Mouse (Mus musculus) lung, embryonic 14.5 days (tissue): ENCODE results near the gene Otof. TPM values are rescaled to one million over a fixed set of nuclear protein-coding genes. Genes with fewer than 3 reads are reported as not detected.

ENCODE experiments used
- ATAC-seq: fragments of 200-750 bp; cut with Nextera tagmentation; 2 replicates; pipeline ENCODE4 v1.8.0; 2017; ENCODE audit warnings: mild to moderate bottlenecking, moderate TSS enrichment, moderate library complexity; ENCODE audit not compliant: insufficient read depth
- DNase-seq: peaks from one replicate; pipeline ENCODE4 v3.0.0-alpha.2; 2015
- H3K27ac ChIP-seq: fragments of 300-500 bp; sonication (generic); 2 replicates; pipeline ENCODE4 v1.5.1; 2014; ENCODE audit warnings: low read depth, mild to moderate bottlenecking, moderate library complexity
- H3K27me3 ChIP-seq: fragments of 300-500 bp; sonication (generic); 2 replicates; pipeline ENCODE4 v1.6.1; 2014; ENCODE audit warnings: low read length, control low read depth; ENCODE audit not compliant: insufficient read depth
- H3K36me3 ChIP-seq: fragments of 300-500 bp; sonication (generic); 2 replicates; pipeline ENCODE4 v1.6.1; 2014; ENCODE audit warnings: control low read depth; ENCODE audit not compliant: insufficient read depth
- H3K4me1 ChIP-seq: fragments of 300-500 bp; sonication (generic); 2 replicates; pipeline ENCODE4 v1.6.1; 2014; ENCODE audit warnings: antibody characterized with exemption, control low read depth; ENCODE audit not compliant: insufficient read depth
- H3K4me2 ChIP-seq: fragments of 300-500 bp; sonication (generic); 2 replicates; pipeline ENCODE4 v1.6.1; 2014; ENCODE audit warnings: mild to moderate bottlenecking
- H3K4me3 ChIP-seq: fragments of 300-500 bp; sonication (generic); 2 replicates; pipeline ENCODE4 v1.5.1; 2014; ENCODE audit warnings: low read depth, low read length
- H3K9ac ChIP-seq: fragments of 300-500 bp; sonication (generic); 2 replicates; pipeline ENCODE4 v1.6.1; 2014
- H3K9me3 ChIP-seq: fragments of 300-500 bp; sonication (generic); 2 replicates; pipeline ENCODE4 v1.6.1; 2016; ENCODE audit warnings: low read depth, low read length, control low read depth
- CTCF ChIP-seq: IDR thresholded peaks from 2 replicates; pipeline ENCODE4 v1.5.1; 2016; ENCODE audit warnings: antibody characterized with exemption, low read depth
- WGBS: fragments of 180-500 bp; shearing (Covaris S2); extraction: QIAGEN DNeasy Blood & Tissue Kit; methylation state at CpG from one replicate; pipeline ENCODE4 v1.1.7; 2014; 5-methylcytosine and 5-hydroxymethylcytosine counted together
- polyA plus RNA-seq: library from polyadenylated mRNA; unstranded; fragments of >200 nt; fragmentation: Nextera tagmentation; extraction: Ambion mirVana; gene quantifications from 2 replicates; pipeline ENCODE4 v1.2.1, GENCODE M21; 2014

Otof gene
- polyA plus RNA-seq, 1 experiment from 2014 or later: 1.7 TPM

GRCm38 (mm10) chr5:30465861-30466260 lies 4.1 kb upstream of the Otof start, which contains the start of gene 1700001C02Rik:
1700001C02Rik (plus strand) TSS chr5:30466047.
- Histone ChIP-seq H3K4me3 (peak within 1 kb of the TSS; percentile 26), H3K9me3 (no peaks in the 10 kb centered on the region), H3K27ac (no peak within 1 kb of the TSS), H3K4me2 (peak within 1 kb of the TSS; percentile 61), H3K36me3 (no peaks in the 10 kb centered on the region), H3K27me3 (peaks cover 11% of the 10 kb centered on the region; the same call in 1 of the 2 replicates), H3K9ac (0 out of 2 replicates have a peak within 1 kb of the TSS, but pooled peaks have one; percentile 13), H3K4me1 (0 out of 2 replicates have a peak, but pooled peaks cover 2% of the 10 kb centered on the region)
- ATAC-seq (no peak), DNase-seq (peak; percentile 24)
- 22% methylated on average over 21 of the region's 21 CpGs for WGBS
- TF ChIP-seq CTCF: no peak

GRCm38 (mm10) chr5:30460155-30460554 lies 1.6 kb downstream of the Otof start:
- no peak overlapping the region for H3K4me3 ChIP-seq
- no peaks in the 10 kb centered on the region for H3K9me3 ChIP-seq
- no peak overlapping the region for H3K9ac ChIP-seq
- DNase-seq (peak; percentile 65), ATAC-seq (peak; percentile 42; the same call in 1 of the 2 replicates)
- no peak overlapping the region for H3K27ac ChIP-seq
- peak; percentile 59 for TF ChIP-seq CTCF
- no peaks in the 10 kb centered on the region for H3K36me3 ChIP-seq
- 23% methylated on average over 4 of the region's 4 CpGs for WGBS
- H3K4me2 ChIP-seq: no peak overlapping the region
- H3K27me3 ChIP-seq: peaks cover under 1% of the 10 kb centered on the region; the same call in 1 of the 2 replicates
- H3K4me1 ChIP-seq: 0 out of 2 replicates have a peak, but pooled peaks cover 2% of the 10 kb centered on the region

GRCm38 (mm10) chr5:30456056-30456455 lies 5.7 kb downstream of the Otof start:
- peak; percentile 67 for TF ChIP-seq CTCF
- H3K4me3 ChIP-seq: no peak overlapping the region
- H3K9ac ChIP-seq: no peak overlapping the region
- no peak overlapping the region for H3K27ac ChIP-seq
- 42% methylated on average over 6 of the region's 6 CpGs for WGBS
- no peak for ATAC-seq
- DNase-seq: peak; percentile 47
- no peaks in the 10 kb centered on the region for H3K36me3 ChIP-seq
- H3K9me3 ChIP-seq: no peaks in the 10 kb centered on the region
- no peak overlapping the region for H3K4me2 ChIP-seq
- no peaks in the 10 kb centered on the region for H3K4me1 ChIP-seq
- no peaks in the 10 kb centered on the region for H3K27me3 ChIP-seq

GRCm38 (mm10) chr5:30444327-30444895 lies 17.3 kb downstream of the Otof start:
- Histone ChIP-seq H3K4me1 (peaks cover 2% of the 10 kb centered on the region; the same call in 1 of the 2 replicates), H3K4me3 (no peak overlapping the region), H3K36me3 (no peaks in the 10 kb centered on the region), H3K27ac (no peak overlapping the region), H3K27me3 (no peaks in the 10 kb centered on the region), H3K9me3 (no peaks in the 10 kb centered on the region), H3K4me2 (no peak overlapping the region), H3K9ac (no peak overlapping the region)
- 81% methylated on average over 13 of the region's 13 CpGs for WGBS
- no peak for ATAC-seq
- TF ChIP-seq CTCF: no peak
- DNase-seq: no peak

GRCm38 (mm10) chr5:30442196-30442595 lies 19.5 kb downstream of the Otof start:
- Histone ChIP-seq H3K36me3 (no peaks in the 10 kb centered on the region), H3K9me3 (no peaks in the 10 kb centered on the region), H3K4me3 (no peak overlapping the region), H3K4me1 (peaks cover 2% of the 10 kb centered on the region; the same call in 1 of the 2 replicates), H3K27ac (no peak overlapping the region), H3K4me2 (no peak overlapping the region), H3K9ac (no peak overlapping the region), H3K27me3 (no peaks in the 10 kb centered on the region)
- WGBS: 58% methylated on average over 5 of the region's 5 CpGs
- DNase-seq (peak; percentile 38), ATAC-seq (no peak)
- TF ChIP-seq CTCF: peak; percentile 60

- Histone ChIP-seq H3K9ac (no peak overlapping the region), H3K27me3 (no peaks in the 10 kb centered on the region), H3K4me3 (no peak overlapping the region), H3K9me3 (no peaks in the 10 kb centered on the region), H3K27ac (no peak overlapping the region), H3K36me3 (no peaks in the 10 kb centered on the region), H3K4me1 (peaks cover 2% of the 10 kb centered on the region; the same call in 1 of the 2 replicates), H3K4me2 (no peak overlapping the region)
- no peak for TF ChIP-seq CTCF
- ATAC-seq (no peak), DNase-seq (peak; percentile 49)
- 71% methylated on average over 8 of the region's 8 CpGs for WGBS
Observed at GRCm38 (mm10) chr5:30440308-30440906, 21.3 kb downstream of the Otof start.

- Histone ChIP-seq H3K4me2 (no peak overlapping the region), H3K36me3 (no peaks in the 10 kb centered on the region), H3K9me3 (no peaks in the 10 kb centered on the region), H3K4me1 (peaks cover 2% of the 10 kb centered on the region; the same call in 1 of the 2 replicates), H3K4me3 (no peak overlapping the region), H3K27me3 (no peaks in the 10 kb centered on the region), H3K27ac (no peak overlapping the region), H3K9ac (no peak overlapping the region)
- ATAC-seq (no peak), DNase-seq (no peak)
- TF ChIP-seq CTCF: no peak
- 39% methylated on average over 2 of the region's 2 CpGs for WGBS
Observed at GRCm38 (mm10) chr5:30438931-30439330, 22.8 kb downstream of the Otof start.
